Comparison of ENCODE assay signal across 28 mouse cellular contexts in genomic region chr19:6666187-6666722, GRCm38 (mm10).
"Had no signal": no experiment of that assay in that cellular context is flagged by ENCODE, and none has a peak within 500 bp of the region (broad histone marks: within the 10 kb centered on the region; RNA-seq: fewer than 3 reads in every experiment).

No protein-coding gene starts in this region.

- H3K9ac ChIP-seq: heart, embryonic 13.5 days; heart, embryonic 15.5 days; hindbrain, embryonic 12.5 days; hindbrain, embryonic 14.5 days; intestine, embryonic 15.5 days; limb, embryonic 12.5 days; liver, embryonic 13.5 days had no signal

- DNase-seq: gastrocnemius, postnatal 14 days; gastrocnemius, postnatal 36 days; heart, adult 11 months; heart, adult 2 months; heart, postnatal 14 days; heart, postnatal 36 days; kidney, adult 18-20 months; kidney, adult 8-10 months; kidney, postnatal 10 days; kidney, postnatal 25 days; kidney, postnatal 4 days; liver; liver, embryonic 13.5 days had no signal

- H3K9me3 ChIP-seq: heart, embryonic 13.5 days; heart, embryonic 15.5 days; hindbrain, embryonic 10.5 days; hindbrain, embryonic 12.5 days; intestine, embryonic 15.5 days; limb, embryonic 10.5 days; limb, embryonic 12.5 days; liver, embryonic 13.5 days had no signal

- H3K4me1 ChIP-seq: intestine, embryonic 15.5 days; limb, embryonic 12.5 days had no signal

- H3K27ac ChIP-seq: heart, adult 2 months; heart, embryonic 13.5 days; heart, embryonic 15.5 days; hindbrain, embryonic 10.5 days; hindbrain, embryonic 12.5 days; hindbrain, embryonic 14.5 days; intestine, embryonic 15.5 days; layer of hippocampus, adult 2 months; left cerebral cortex, adult 2 months; limb, embryonic 10.5 days; limb, embryonic 12.5 days; liver, embryonic 13.5 days had no signal

- H3K36me3 ChIP-seq: heart, embryonic 13.5 days; heart, embryonic 15.5 days; hindbrain, embryonic 10.5 days; hindbrain, embryonic 12.5 days; intestine, embryonic 15.5 days; limb, embryonic 10.5 days; limb, embryonic 12.5 days; liver, embryonic 13.5 days had no signal

- H3K4me2 ChIP-seq: heart, embryonic 11.5 days; heart, embryonic 13.5 days; heart, embryonic 15.5 days; hindbrain, embryonic 12.5 days; hindbrain, embryonic 14.5 days; intestine, embryonic 15.5 days; limb, embryonic 12.5 days; liver, embryonic 11.5 days; liver, embryonic 13.5 days had no signal

- H3K27me3 ChIP-seq: hindbrain, embryonic 12.5 days; intestine, embryonic 15.5 days; liver, embryonic 13.5 days had no signal

- H3K4me3 ChIP-seq: heart, adult 2 months; heart, embryonic 13.5 days; heart, embryonic 15.5 days; hindbrain, embryonic 10.5 days; hindbrain, embryonic 12.5 days; intestine, embryonic 15.5 days; layer of hippocampus, adult 2 months; left cerebral cortex, adult 2 months; limb, embryonic 10.5 days; limb, embryonic 12.5 days; liver, embryonic 13.5 days had no signal

- ATAC-seq: hindbrain, embryonic 16.5 days; inflammation-experienced regulatory T-cells, adult 6 months; intestine, embryonic 15.5 days; intestine, postnatal 0 days had no signal
